Mouse (Mus musculus): ENCODE measurements at regions not wholly inside any gene's neighbourhood (a gene's known extent, or its start where the extent isn't known, plus 50 kb on each side); places are given as distances from the start of the nearest gene placed in this dataset.

DNA sequence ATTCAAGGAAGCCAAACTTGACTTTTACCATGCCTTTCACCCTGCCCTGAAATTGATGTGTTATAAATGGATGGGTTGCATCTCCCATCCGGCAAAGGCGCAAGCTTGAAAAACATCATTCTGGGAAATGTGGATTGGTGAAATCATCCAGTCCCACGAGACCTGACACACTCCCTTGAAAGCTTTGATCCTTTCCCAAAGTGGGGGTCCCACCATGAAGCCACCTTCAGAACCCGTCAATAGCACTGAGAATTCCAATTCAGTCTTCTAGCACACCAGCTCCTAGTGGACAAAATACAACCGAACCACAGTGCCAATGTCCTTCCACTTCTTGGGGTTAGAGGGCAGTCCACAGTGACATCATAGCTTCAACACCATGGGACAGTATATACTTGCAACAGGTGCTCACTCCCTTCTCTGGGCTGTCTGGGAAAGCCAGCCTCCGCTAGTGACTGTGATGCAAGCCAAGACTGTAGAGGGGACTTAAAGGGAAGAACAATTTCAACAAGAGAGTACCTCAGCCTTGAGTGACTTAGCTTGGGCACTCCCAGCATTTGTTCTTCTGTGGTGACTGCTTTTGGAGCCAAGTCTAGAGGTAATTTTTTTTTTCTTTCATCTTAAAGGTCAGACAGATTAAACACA, 126.6 kb upstream of the Gmds start:
- TF ChIP-seq CTCF (IDR thresholded peaks at IDR 0.05; ENCODE audit: control insufficient read depth, insufficient read depth, low read length), result no peak
- no peak for TF ChIP-seq POLR2A (IDR thresholded peaks at IDR 0.05; ENCODE audit: borderline replicate concordance, control insufficient read depth, low read depth, low read length)

Measured in bone marrow, adult 2 months (tissue).